ENCODE assay signal across 22 mouse cellular contexts in genomic region chr4:139048518-139048917, GRCm38 (mm10). TPM values are rescaled to one million over a fixed set of nuclear protein-coding genes. Genes with fewer than 3 reads are reported as not detected.
"Had no signal": no experiment of that assay in that cellular context is flagged by ENCODE, and none has a peak within 500 bp of the region (broad histone marks: within the 10 kb centered on the region; RNA-seq: fewer than 3 reads in every experiment).

No protein-coding gene starts in this region.

- ATAC-seq: liver, embryonic 12.5 days; midbrain, embryonic 13.5 days; midbrain, embryonic 16.5 days had no signal

- DNase-seq: kidney, adult 2 months; kidney, postnatal 25 days; layer of hippocampus, adult 9-11 months; liver; lung, adult 18-20 months; lung, postnatal 10 days; lung, postnatal 36 days; retina, postnatal 1 day; thymus, adult 2 months; thymus, postnatal 14 days; thymus, postnatal 4 days had no signal

RNA-seq across cellular contexts. Expression of gene Htr6, which starts 26.9 kb away (rescaled TPM):
- total RNA-seq: monocyte, adult 5-6 weeks; neutrophil, adult 5-6 weeks had no signal
- polyA plus RNA-seq: kidney, adult 2 months; limb, embryonic 10.5 days; liver, embryonic 12.5 days; liver, embryonic 15.5 days; lung, embryonic 15.5 days; midbrain, embryonic 10.5 days; spleen, adult 2 months; stomach, embryonic 16.5 days; thymus, adult 2 months had no signal

RNA-seq across cellular contexts. Expression of gene Nbl1, which starts 44.3 kb away (rescaled TPM):
- total RNA-seq: monocyte, adult 5-6 weeks; neutrophil, adult 5-6 weeks had no signal
